Mouse (Mus musculus) hindbrain, embryonic 15.5 days (tissue): Measurements from ENCODE around the gene Gnptab. TPM values are rescaled to one million over a fixed set of nuclear protein-coding genes. Genes with fewer than 3 reads are reported as not detected.
"Not testable (repeated sequence)": the region's sequence is repeated elsewhere in the genome, so short reads cannot be mapped to it uniquely, and the experiment has no call there.

ENCODE experiments used
- ATAC-seq: fragments of 200-750 bp; cut with Nextera tagmentation; 2 replicates; pipeline ENCODE4 v1.8.0; 2017; ENCODE audit warnings: low read depth, moderate number of reproducible peaks, moderate TSS enrichment; ENCODE audit not compliant: low FRiP score
- H3K27ac ChIP-seq: fragments of 300-500 bp; sonication (generic); replicated peaks from 2 replicates; pipeline ENCODE4 v1.5.1; 2015; ENCODE audit warnings: mild to moderate bottlenecking, inconsistent platforms
- H3K27me3 ChIP-seq: fragments of 300-500 bp; sonication (generic); 2 replicates; pipeline ENCODE4 v1.6.1; 2015; ENCODE audit warnings: control low read depth, inconsistent platforms
- H3K36me3 ChIP-seq: fragments of 300-500 bp; sonication (generic); 2 replicates; pipeline ENCODE4 v1.6.1; 2015; ENCODE audit warnings: control low read depth, inconsistent platforms
- H3K4me1 ChIP-seq: fragments of 300-500 bp; sonication (generic); replicated peaks from 2 replicates; pipeline ENCODE4 v1.6.1; 2015; ENCODE audit warnings: control low read depth, inconsistent platforms
- H3K4me2 ChIP-seq: fragments of 300-500 bp; sonication (generic); 2 replicates; pipeline ENCODE4 v1.6.1; 2015; ENCODE audit warnings: moderate library complexity, mild to moderate bottlenecking, inconsistent platforms
- H3K4me3 ChIP-seq: fragments of 300-500 bp; sonication (generic); 2 replicates; pipeline ENCODE4 v1.5.1; 2015; ENCODE audit warnings: mild to moderate bottlenecking, inconsistent platforms
- H3K9ac ChIP-seq: fragments of 300-500 bp; sonication (generic); 2 replicates; pipeline ENCODE4 v1.6.1; 2015; ENCODE audit warnings: inconsistent platforms
- H3K9me3 ChIP-seq: fragments of 300-500 bp; sonication (generic); 2 replicates; pipeline ENCODE4 v1.6.1; 2016; ENCODE audit warnings: control low read depth, inconsistent platforms
- WGBS: fragments of 180-500 bp; shearing (Covaris S2); methylation state at CpG from one replicate; pipeline ENCODE4 v1.1.7; 2015; 5-methylcytosine and 5-hydroxymethylcytosine counted together
- polyA plus RNA-seq: library from polyadenylated mRNA; unstranded; fragments of >200 nt; fragmentation: Nextera tagmentation; extraction: Ambion mirVana; gene quantifications from 2 replicates; pipeline ENCODE4 v1.2.1, GENCODE M21; 2015

Gnptab gene
- polyA plus RNA-seq, 1 experiment from 2014 or later: 24.0 TPM

GRCm38 (mm10) chr10:88356114-88356982 lies 22.6 kb upstream of the Gnptab start:
- no peak overlapping the region for H3K27ac ChIP-seq

DNA sequence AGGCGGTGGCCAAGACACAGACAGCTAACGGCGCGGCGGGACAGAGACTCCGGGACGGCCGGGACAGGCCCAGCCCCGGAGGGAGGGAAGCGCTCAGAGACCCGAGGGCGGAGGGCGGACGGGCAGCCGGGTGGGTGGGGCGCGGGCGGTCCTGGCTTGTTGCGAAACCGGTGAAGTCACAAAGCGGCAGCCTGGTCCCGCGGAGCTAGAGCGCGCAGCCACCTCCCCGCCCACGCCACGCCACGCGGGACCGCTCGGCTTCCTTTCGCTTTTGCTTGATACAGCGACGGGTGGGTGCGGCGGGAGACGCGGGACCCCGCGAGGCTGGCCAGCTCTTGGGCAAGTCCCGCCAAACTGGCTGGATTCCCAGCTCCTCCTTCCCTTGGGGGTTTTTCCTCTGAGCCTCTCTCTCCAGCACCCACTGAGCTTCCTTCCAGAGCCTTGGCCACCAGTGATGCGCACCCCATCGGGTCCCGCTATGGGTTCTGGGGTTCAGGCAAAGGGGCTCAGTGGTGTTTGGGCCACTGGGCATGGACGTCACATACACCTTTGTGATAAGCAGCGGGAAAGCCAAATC lies 21.9 kb upstream of the Gnptab start:
- peak overlapping the region; percentile 89 for H3K4me2 ChIP-seq
- H3K9me3 ChIP-seq: peaks cover 6% of the 10 kb centered on the region; the same call in 1 of the 2 replicates
- ATAC-seq: peak; percentile 76
- peaks cover 10% of the 10 kb centered on the region for H3K4me1 ChIP-seq
- WGBS: 3% methylated on average over 42 of the region's 47 CpGs
- H3K36me3 ChIP-seq: no peaks in the 10 kb centered on the region
- H3K9ac ChIP-seq: peak overlapping the region; percentile 45
- no peak overlapping the region for H3K27ac ChIP-seq
- peak overlapping the region; percentile 54 for H3K4me3 ChIP-seq
- H3K27me3 ChIP-seq: peaks cover 13% of the 10 kb centered on the region; the same call in 1 of the 2 replicates

More at GRCm38 (mm10) chr10:88356114-88356982, 22.6 kb upstream of the Gnptab start:
- peaks cover 6% of the 10 kb centered on the region; the same call in 1 of the 2 replicates for H3K9me3 ChIP-seq
- H3K36me3 ChIP-seq: no peaks in the 10 kb centered on the region
- peak overlapping the region; percentile 54 for H3K4me3 ChIP-seq
- H3K4me2 ChIP-seq: peak overlapping the region; percentile 89
- ATAC-seq: peak; percentile 52; the same call in 1 of the 2 replicates
- peaks cover 10% of the 10 kb centered on the region for H3K4me1 ChIP-seq
- H3K27me3 ChIP-seq: peaks cover 13% of the 10 kb centered on the region; the same call in 1 of the 2 replicates
- 11% methylated on average over 21 of the region's 21 CpGs for WGBS
- peak overlapping the region; percentile 45 for H3K9ac ChIP-seq

- H3K27ac ChIP-seq: no peak overlapping the region
- peaks cover 2% of the 10 kb centered on the region for H3K4me1 ChIP-seq
- peaks cover 7% of the 10 kb centered on the region; the same call in 1 of the 2 replicates for H3K27me3 ChIP-seq
- H3K36me3 ChIP-seq: no peaks in the 10 kb centered on the region
- no peak for ATAC-seq
- no peak overlapping the region for H3K4me3 ChIP-seq
- peaks cover 6% of the 10 kb centered on the region; the same call in 1 of the 2 replicates for H3K9me3 ChIP-seq
- 76% methylated on average over 1 of the region's 1 CpGs for WGBS
- no peak overlapping the region for H3K9ac ChIP-seq
- no peak overlapping the region for H3K4me2 ChIP-seq
Measured at GRCm38 (mm10) chr10:88362218-88362617, 16.7 kb upstream of the Gnptab start.

DNA sequence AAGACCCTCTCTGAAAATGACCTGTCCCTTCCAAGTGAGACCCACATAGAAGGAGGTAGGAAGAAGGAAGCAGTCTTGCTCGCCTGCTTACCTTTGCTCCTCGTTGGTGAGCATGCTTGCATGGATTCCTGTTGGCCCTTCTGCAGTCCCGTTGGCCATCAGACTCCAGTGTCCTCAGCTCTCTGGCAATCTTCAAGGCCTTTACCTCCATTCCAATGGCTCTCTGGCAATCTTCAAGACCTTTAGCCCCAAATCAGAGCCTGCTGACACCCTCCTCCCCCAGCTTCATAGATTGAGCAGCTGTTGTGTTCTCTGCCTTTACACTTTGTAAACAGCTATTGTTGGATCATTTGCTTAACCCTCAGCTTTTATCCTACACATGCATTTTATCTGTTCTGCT lies 14.7 kb upstream of the Gnptab start:
- Histone ChIP-seq H3K9me3 (no peaks in the 10 kb centered on the region), H3K27ac (no peak overlapping the region), H3K36me3 (no peaks in the 10 kb centered on the region), H3K4me3 (no peak overlapping the region), H3K9ac (no peak overlapping the region), H3K4me2 (no peak overlapping the region), H3K27me3 (no peaks in the 10 kb centered on the region), H3K4me1 (no peaks in the 10 kb centered on the region)
- 88% methylated on average over 3 of the region's 3 CpGs for WGBS
- ATAC-seq: no peak

DNA sequence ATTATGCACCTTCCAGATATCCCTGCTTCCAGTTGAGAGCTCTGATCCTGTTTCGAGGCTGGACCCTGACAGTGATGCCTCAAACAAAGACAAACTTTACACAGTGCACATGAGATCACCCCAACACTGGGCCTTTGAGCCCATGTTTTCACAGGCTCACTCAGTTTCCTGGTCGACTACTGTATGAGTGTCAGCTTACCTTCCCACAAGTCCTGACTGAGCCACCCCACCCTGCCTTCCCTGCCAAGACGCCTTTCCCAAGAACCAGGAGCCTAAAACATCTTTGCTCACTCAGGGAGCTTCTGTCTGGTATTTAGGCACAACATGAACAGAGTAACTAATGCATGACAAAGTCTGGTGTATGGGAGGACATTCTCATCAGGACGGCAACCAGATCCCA lies 9.7 kb upstream of the Gnptab start:
- no peak for ATAC-seq
- no peak overlapping the region for H3K4me2 ChIP-seq
- H3K27me3 ChIP-seq: no peaks in the 10 kb centered on the region
- no peak overlapping the region for H3K27ac ChIP-seq
- H3K4me3 ChIP-seq: no peak overlapping the region
- 63% methylated on average over 4 of the region's 4 CpGs for WGBS
- no peaks in the 10 kb centered on the region for H3K9me3 ChIP-seq
- H3K4me1 ChIP-seq: no peaks in the 10 kb centered on the region
- H3K36me3 ChIP-seq: no peaks in the 10 kb centered on the region
- no peak overlapping the region for H3K9ac ChIP-seq

- Histone ChIP-seq H3K4me3 (no peak overlapping the region), H3K36me3 (no peaks in the 10 kb centered on the region), H3K27ac (no peak overlapping the region), H3K27me3 (no peaks in the 10 kb centered on the region), H3K4me1 (0 out of 2 replicates have a peak, but pooled peaks cover 4% of the 10 kb centered on the region), H3K9ac (no peak overlapping the region), H3K9me3 (no peaks in the 10 kb centered on the region), H3K4me2 (no peak overlapping the region)
- no peak for ATAC-seq
- WGBS: 6% methylated on average over 2 of the region's 2 CpGs
Measured at GRCm38 (mm10) chr10:88371793-88372192, 7.1 kb upstream of the Gnptab start.

DNA sequence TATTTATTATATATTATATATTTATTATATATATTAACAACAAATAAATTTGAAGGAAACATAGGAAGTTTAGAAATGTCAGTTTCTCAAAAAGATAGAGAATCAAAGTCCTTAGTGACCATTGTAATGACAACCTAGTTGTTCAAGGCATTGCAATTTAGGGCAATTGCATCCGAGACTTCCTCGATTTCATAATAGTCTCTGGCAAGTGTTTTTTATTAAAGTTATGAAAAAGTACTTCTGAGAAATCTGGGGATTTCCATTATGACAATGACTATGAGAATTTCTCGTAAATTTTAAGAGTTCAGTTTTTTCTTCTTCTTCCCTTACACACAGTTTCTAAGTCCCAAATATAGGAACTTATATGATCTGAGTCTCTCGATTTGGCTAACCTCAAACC lies 6.5 kb upstream of the Gnptab start:
- Histone ChIP-seq H3K9me3 (no peaks in the 10 kb centered on the region), H3K4me1 (0 out of 2 replicates have a peak, but pooled peaks cover 4% of the 10 kb centered on the region), H3K36me3 (no peaks in the 10 kb centered on the region), H3K27me3 (no peaks in the 10 kb centered on the region), H3K9ac (no peak overlapping the region), H3K4me3 (no peak overlapping the region), H3K27ac (no peak overlapping the region), H3K4me2 (no peak overlapping the region)
- 95% methylated on average over 4 of the region's 4 CpGs for WGBS
- no peak for ATAC-seq

- WGBS: 90% methylated on average over 2 of the region's 2 CpGs
- H3K27ac ChIP-seq, H3K36me3 ChIP-seq, H3K4me1 ChIP-seq, H3K9me3 ChIP-seq, H3K4me2 ChIP-seq, H3K4me3 ChIP-seq, H3K9ac ChIP-seq, ATAC-seq, H3K27me3 ChIP-seq: not testable (repeated sequence)
Measured at GRCm38 (mm10) chr10:88372945-88373344, 6.0 kb upstream of the Gnptab start.

GRCm38 (mm10) chr10:88374984-88375383 lies 3.9 kb upstream of the Gnptab start:
- Histone ChIP-seq H3K9me3 (no peaks in the 10 kb centered on the region), H3K27me3 (no peaks in the 10 kb centered on the region), H3K4me3 (no peak overlapping the region), H3K4me2 (no peak overlapping the region), H3K36me3 (no peaks in the 10 kb centered on the region), H3K4me1 (peaks cover 4% of the 10 kb centered on the region), H3K27ac (no peak overlapping the region), H3K9ac (no peak overlapping the region)
- WGBS: 31% methylated on average over 10 of the region's 10 CpGs
- no peak for ATAC-seq

- H3K4me2 ChIP-seq: peak overlapping the region; percentile 39
- no peaks in the 10 kb centered on the region for H3K9me3 ChIP-seq
- 6% methylated on average over 11 of the region's 11 CpGs for WGBS
- H3K4me1 ChIP-seq: peaks cover 22% of the 10 kb centered on the region
- no peak for ATAC-seq
- H3K4me3 ChIP-seq: no peak overlapping the region
- H3K27ac ChIP-seq: no peak overlapping the region
- H3K36me3 ChIP-seq: no peaks in the 10 kb centered on the region
- H3K9ac ChIP-seq: no peak overlapping the region
- H3K27me3 ChIP-seq: no peaks in the 10 kb centered on the region
Measured at GRCm38 (mm10) chr10:88376770-88377169, 2.2 kb upstream of the Gnptab start.

DNA sequence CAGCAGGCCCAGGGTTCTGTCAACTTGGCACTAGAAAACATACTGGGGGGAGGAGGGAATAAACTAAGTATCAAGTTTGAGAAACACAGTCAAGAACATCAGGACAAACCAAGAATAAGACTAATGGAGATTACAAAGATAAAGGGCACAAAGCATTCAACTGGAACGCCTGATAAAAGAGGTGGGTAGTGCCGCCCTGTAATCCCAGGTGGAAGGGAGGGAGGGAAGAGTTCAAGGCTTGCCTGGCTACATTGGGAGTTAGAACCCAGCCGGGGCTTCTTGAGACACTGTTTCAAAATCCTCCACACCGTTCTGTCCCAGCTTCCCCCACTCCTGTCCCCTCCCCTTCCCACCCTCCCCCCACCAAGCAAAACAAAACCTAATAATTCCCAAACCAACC lies 1.3 kb upstream of the Gnptab start:
- H3K4me3 ChIP-seq: no peak overlapping the region
- WGBS: 91% methylated on average over 4 of the region's 4 CpGs
- H3K27ac ChIP-seq: no peak overlapping the region
- H3K9me3 ChIP-seq: no peaks in the 10 kb centered on the region
- no peak overlapping the region for H3K9ac ChIP-seq
- H3K36me3 ChIP-seq: no peaks in the 10 kb centered on the region
- H3K27me3 ChIP-seq: no peaks in the 10 kb centered on the region
- H3K4me1 ChIP-seq: peaks cover 22% of the 10 kb centered on the region
- no peak for ATAC-seq
- H3K4me2 ChIP-seq: no peak overlapping the region

- H3K4me2 ChIP-seq: peak overlapping the region; percentile 81
- no peaks in the 10 kb centered on the region for H3K9me3 ChIP-seq
- peak overlapping the region; percentile 95 for H3K4me3 ChIP-seq
- H3K27me3 ChIP-seq: no peaks in the 10 kb centered on the region
- peaks cover 22% of the 10 kb centered on the region for H3K4me1 ChIP-seq
- 0% methylated on average over 11 of the region's 11 CpGs for WGBS
- H3K27ac ChIP-seq: peak overlapping the region; percentile 91
- peak; percentile 37; the same call in 1 of the 2 replicates for ATAC-seq
- no peaks in the 10 kb centered on the region for H3K36me3 ChIP-seq
- peak overlapping the region; percentile 90 for H3K9ac ChIP-seq
Measured at GRCm38 (mm10) chr10:88380002-88380401, 1.1 kb downstream of the Gnptab start.
